Mouse (Mus musculus) left cerebral cortex, adult 2 months (tissue): ENCODE measurements around the gene Kctd2. TPM values are rescaled to one million over a fixed set of nuclear protein-coding genes. Genes with fewer than 3 reads are reported as not detected.
A peak's percentile ranks its signal among the peaks of the same experiment; 100 is the strongest.

Source experiments
- DNase-seq, 2 experiments: peaks; one replicate each; pipeline ENCODE4 v3.0.0; 2021 to 2022; ENCODE audit warnings: low spot score in 2 of 2, mixed read lengths in 1 of 2; ENCODE audit errors: extremely low spot score in 1 of 2
- H3K27ac ChIP-seq: fragments of 200-600 bp; 2 replicates; pipeline ENCODE4 v1.8.1; 2022
- H3K4me3 ChIP-seq: fragments of 200-600 bp; 2 replicates; pipeline ENCODE4 v1.8.1; 2022
- CTCF ChIP-seq: fragments of 200-600 bp; IDR thresholded peaks from 2 replicates; pipeline ENCODE4 v1.8.1; 2022; ENCODE audit warnings: antibody characterized with exemption, mild to moderate bottlenecking, moderate library complexity
- intact Hi-C: fragments of 180-260 bp; cut with DNase I; formaldehyde crosslinking; loops from one replicate; pipeline ENCODE4 v1.15.1; 2025
- total RNA-seq, 2 experiments: library from RNA; stranded (reverse); gene quantifications; 2 replicates each; pipeline ENCODE4 v1.2.3; 2021

Kctd2 gene
- total RNA-seq, 2 experiments from 2014 or later = 72.4 to 76.2 TPM

- peak; percentile 83 for TF ChIP-seq CTCF
- peak overlapping the region; percentile 1; the same call in 1 of the 2 replicates for H3K4me3 ChIP-seq
- intact Hi-C loops = loop anchor here (1.0 to 5.0 kb wide), 2 partner anchors 47 to 110 kb away; partner anchors contain the start of gene Sumo2
- peak overlapping the region; percentile 71 for H3K27ac ChIP-seq
- peak; percentile 67 to 69 for DNase-seq
Measured at GRCm38 (mm10) chr11:115427482-115428331, 7.8 kb downstream of the Kctd2 start.

- Histone ChIP-seq H3K27ac (peak overlapping the region; percentile 68), H3K4me3 (no peak overlapping the region)
- no peak for TF ChIP-seq CTCF
- intact Hi-C loops = loop anchor here (5.0 kb wide), 1 partner anchor 108 kb away; the partner anchor contains the start of gene Sumo2
- no peak for DNase-seq
Measured at GRCm38 (mm10) chr11:115429307-115429706, 9.4 kb downstream of the Kctd2 start.

GRCm38 (mm10) chr11:115430561-115430960 is 10.6 kb downstream of the Kctd2 start:
- Histone ChIP-seq H3K27ac (no peak overlapping the region), H3K4me3 (no peak overlapping the region)
- no peak for DNase-seq
- TF ChIP-seq CTCF = no peak
- intact Hi-C loops = no loop called here

- no peak overlapping the region for H3K27ac ChIP-seq
- DNase-seq = no peak
- no peak overlapping the region for H3K4me3 ChIP-seq
- intact Hi-C loops = no loop called here
- TF ChIP-seq CTCF = no peak
Measured at GRCm38 (mm10) chr11:115432814-115433213, 12.9 kb downstream of the Kctd2 start.

GRCm38 (mm10) chr11:115433342-115433741 is 13.4 kb downstream of the Kctd2 start:
- H3K4me3 ChIP-seq = no peak overlapping the region

GRCm38 (mm10) chr11:115435596-115436337 is 15.8 kb downstream of the Kctd2 start:
- peak overlapping the region; percentile 34 for H3K4me3 ChIP-seq
- H3K27ac ChIP-seq = peak overlapping the region; percentile 24; the same call in 1 of the 2 replicates
- DNase-seq = no peak
- no peak for TF ChIP-seq CTCF
- intact Hi-C loops = no loop called here

More at GRCm38 (mm10) chr11:115433342-115433741, 13.4 kb downstream of the Kctd2 start:
- intact Hi-C loops = no loop called here
- H3K27ac ChIP-seq = no peak overlapping the region
- TF ChIP-seq CTCF = no peak
- DNase-seq = no peak

GRCm38 (mm10) chr11:115437571-115438122 is 17.7 kb downstream of the Kctd2 start:
- no peak for TF ChIP-seq CTCF
- intact Hi-C loops = no loop called here
- H3K27ac ChIP-seq = no peak overlapping the region
- no peak for DNase-seq
- H3K4me3 ChIP-seq = no peak overlapping the region

- intact Hi-C loops = no loop called here
- no peak for DNase-seq
- Histone ChIP-seq H3K27ac (no peak overlapping the region), H3K4me3 (no peak overlapping the region)
- TF ChIP-seq CTCF = no peak
Measured at GRCm38 (mm10) chr11:115439326-115439725, 19.4 kb downstream of the Kctd2 start.

- Histone ChIP-seq H3K27ac (no peak within 1 kb of the TSS), H3K4me3 (no peak within 1 kb of the TSS)
- DNase-seq = no peak
- intact Hi-C loops = no loop called here
- TF ChIP-seq CTCF = no peak; the same call in 1 of the 2 replicates
Measured at GRCm38 (mm10) chr11:115439906-115440595, 20.1 kb downstream of the Kctd2 start, which contains the start of gene Trim80. TSS of gene Trim80 (plus strand) at chr11:115440545.

GRCm38 (mm10) chr11:115441417-115441816 is 21.5 kb downstream of the Kctd2 start:
- no peak for TF ChIP-seq CTCF
- Histone ChIP-seq H3K4me3 (no peak overlapping the region), H3K27ac (no peak overlapping the region)
- intact Hi-C loops = no loop called here
- DNase-seq = no peak

- DNase-seq = no peak
- intact Hi-C loops = no loop called here
- Histone ChIP-seq H3K4me3 (no peak overlapping the region), H3K27ac (no peak overlapping the region)
- no peak for TF ChIP-seq CTCF
Measured at GRCm38 (mm10) chr11:115446906-115447305, 27.0 kb downstream of the Kctd2 start.
